Mouse (Mus musculus) heart, postnatal 10 days (tissue): ENCODE results near the gene Zfp664. TPM values are rescaled to one million over a fixed set of nuclear protein-coding genes. Genes with fewer than 3 reads are reported as not detected.

Source experiments
- DNase-seq, 2 experiments: peaks; one replicate each; pipeline ENCODE4 v3.0.0; 2021
- intact Hi-C: fragments of 180-260 bp; cut with DNase I; formaldehyde crosslinking; loops from one replicate; pipeline ENCODE4 v1.15.1; 2025
- total RNA-seq, 2 experiments: library from RNA; stranded (reverse); gene quantifications; 2 replicates each; pipeline ENCODE4 v1.2.3; 2021

Zfp664 gene
- total RNA-seq, 2 experiments from 2014 or later: 57.6 to 58.7 TPM

DNA sequence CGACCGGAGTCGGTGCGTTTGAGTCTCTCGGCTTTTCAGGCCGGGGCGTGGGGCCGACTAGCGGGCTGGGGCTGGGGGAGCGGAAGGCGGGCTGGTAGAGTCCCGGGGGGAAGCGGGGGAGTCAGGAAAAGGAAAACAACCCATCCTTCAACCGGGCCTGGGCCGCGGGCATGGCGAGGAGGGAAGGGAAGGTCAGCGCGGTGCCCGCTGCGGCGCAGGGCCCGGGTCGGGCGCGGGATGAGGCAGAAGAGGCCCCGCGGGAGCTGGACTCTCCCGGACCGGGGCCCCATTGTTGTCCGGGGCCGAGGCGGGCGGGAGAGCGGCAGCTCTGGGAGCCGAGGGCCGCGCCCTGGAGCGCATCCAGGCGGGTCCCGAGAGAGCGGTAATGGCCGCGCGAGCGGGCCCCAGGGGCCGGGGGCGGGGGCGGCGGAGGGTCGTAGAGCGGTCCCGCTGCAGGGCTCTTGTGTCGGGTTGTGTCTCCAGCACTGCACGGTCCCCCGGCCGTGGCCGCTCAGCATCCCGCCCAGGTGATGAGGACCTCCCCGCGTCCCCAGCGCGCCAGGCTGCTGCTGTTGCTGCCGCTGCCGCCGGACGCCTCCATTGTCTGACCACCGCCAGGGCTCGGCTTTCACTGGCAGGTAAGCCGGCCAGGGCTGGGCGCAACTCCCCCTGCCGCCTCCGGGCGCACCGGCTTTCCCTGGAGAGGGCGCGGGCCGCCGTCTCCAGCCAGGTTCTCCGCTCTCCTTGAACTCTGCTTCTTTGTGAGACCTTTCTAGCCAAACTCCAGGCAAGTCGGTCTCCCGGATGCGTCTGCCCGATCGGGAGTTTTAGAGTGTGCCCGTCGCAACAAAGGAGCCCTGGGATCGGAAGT, 615 bp downstream of the Zfp664 start:
- DNase-seq: peak; percentile 36 to 37
- intact Hi-C loops: no loop called here

DNA sequence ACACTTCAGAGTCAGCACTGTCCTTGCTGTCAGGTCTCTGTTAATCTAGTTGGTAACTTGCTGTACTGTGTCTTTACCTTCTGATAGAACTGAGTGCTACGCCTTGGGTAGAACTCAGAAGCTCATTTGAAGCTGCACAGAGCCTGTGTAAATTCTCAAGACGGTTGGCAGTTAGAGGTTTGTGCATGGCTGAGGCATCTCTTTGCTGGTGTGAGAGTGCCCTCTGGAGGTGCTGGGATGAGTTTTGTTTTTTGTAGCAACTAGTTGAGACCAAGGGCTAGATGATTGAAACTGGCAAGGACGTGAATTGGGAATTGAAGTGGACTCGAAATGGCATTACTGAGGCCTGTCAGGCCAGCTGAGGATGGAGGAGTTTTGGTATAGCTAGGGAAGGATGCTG, 6.5 kb downstream of the Zfp664 start:
- intact Hi-C loops: loop anchor here (2.0 to 5.0 kb wide), 3 partner anchors 92 to 437 kb away; no protein-coding TSS in a partner anchor
- peak; percentile 75 to 83 for DNase-seq

DNA sequence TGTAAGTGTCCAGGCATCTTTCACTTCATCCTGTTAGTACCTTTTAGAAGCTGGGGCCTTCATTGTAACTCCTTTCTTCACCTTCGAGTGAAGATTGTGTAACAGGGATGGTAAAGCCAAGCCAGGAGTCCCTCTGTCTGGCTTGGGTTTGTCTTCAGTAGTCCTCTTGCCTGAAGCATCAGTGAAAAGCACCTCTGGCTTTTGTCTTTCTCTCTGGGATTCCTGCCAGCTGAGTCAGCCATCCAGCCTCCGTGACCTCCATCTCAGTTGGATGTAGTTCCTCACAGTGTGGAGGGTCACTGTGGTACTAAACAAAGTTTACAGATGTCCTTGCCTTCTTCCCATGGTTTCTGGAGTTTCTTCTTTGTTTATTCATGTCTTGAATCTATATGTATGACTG, 9.5 kb downstream of the Zfp664 start:
- intact Hi-C loops: no loop called here
- peak; percentile 61 to 62 for DNase-seq

DNA sequence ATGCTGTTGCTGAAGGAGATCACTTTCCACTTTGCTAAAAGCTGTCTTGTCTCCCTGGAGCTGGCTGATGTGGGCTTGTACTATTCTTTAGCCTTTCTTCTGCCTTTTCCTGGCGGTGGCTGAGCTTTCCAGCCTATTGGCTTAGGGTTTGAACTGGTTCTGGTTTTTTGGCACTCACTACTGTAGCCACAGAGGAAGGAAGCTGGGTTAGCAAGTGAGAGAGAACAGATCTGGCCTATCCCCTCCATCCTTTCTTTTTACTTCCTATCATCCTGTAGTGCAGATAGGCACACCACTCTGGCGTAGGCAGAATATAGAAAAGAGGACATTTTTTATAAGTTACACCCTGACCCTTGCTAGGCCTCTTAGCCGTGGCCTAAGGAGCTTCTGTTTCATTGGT, 10.6 kb downstream of the Zfp664 start:
- peak in 1 of 2 experiments; percentile 12 for DNase-seq
- intact Hi-C loops: no loop called here

DNA sequence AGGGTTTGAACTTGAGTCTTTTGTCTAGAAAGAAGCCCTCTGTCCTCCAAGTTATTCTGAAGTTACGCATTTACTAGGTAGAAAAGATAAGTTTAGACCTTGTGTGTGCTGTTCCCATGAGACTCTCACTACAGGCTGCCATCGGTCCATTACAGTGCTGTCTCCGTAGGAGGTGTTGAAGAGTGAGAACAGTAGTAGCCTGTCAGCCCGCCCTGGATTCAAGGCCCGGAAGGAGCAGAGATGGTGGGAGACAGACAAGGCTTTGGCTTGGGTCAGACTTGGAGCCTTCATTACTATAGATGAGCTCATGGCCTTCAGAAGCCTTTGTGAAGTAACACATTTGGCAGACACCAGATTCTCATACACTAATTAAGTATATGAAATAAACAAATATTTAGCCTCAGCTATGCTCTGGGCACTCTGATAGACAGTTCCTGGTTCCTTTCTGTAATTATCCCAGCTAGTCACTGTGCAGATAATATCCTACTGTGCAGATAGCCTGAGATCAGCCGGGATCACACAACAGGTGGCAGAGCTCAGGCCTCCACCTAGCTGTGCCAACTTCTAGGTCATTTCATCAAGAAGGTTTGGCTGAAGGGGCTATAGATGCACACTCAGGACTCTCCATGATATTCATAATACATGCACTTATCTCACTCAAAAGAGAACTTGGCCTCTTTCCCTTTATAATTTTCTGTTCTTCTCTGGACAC, 11.6 kb downstream of the Zfp664 start:
- intact Hi-C loops: no loop called here
- DNase-seq: no peak

DNA sequence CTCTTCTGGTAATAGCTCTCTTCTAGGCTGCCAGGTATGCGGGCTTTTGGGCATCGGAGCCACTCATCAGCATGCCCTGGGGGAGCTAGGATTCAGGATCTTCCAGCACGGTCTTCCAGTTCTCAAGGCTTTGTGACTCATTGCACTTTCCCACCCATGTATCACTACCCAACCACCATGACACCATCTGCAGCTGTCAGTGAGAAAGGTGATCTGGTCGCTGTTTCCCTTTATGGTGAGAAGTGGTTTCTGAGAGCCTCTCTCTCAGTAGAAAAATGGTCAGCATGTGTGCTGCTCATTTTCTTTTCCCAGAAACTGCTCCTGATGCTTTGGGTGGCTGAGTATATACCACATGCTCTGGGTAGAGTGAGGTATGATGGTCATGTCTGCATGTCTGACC, 16.8 kb downstream of the Zfp664 start:
- no peak for DNase-seq
- intact Hi-C loops: no loop called here

DNA sequence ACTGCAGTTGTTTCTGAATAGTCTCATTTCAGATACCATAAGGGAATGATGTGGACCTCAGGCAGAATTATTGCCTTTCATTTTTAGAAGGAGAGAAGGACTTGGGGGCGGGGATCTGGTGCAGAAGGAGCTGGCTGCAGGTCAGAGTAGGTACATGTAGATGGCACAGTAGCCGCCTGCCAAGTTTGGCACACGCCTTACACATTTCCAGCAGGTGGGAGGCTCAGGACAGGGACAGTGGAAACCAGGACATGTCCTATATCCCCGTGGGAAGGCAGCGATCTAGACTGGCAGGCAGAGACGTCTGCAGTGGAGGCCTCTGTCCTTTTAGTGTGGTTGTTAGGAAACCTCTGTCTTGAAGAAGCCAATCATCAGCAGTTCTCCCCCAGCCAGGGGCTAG, 17.3 kb downstream of the Zfp664 start:
- intact Hi-C loops: no loop called here
- DNase-seq: no peak

DNA sequence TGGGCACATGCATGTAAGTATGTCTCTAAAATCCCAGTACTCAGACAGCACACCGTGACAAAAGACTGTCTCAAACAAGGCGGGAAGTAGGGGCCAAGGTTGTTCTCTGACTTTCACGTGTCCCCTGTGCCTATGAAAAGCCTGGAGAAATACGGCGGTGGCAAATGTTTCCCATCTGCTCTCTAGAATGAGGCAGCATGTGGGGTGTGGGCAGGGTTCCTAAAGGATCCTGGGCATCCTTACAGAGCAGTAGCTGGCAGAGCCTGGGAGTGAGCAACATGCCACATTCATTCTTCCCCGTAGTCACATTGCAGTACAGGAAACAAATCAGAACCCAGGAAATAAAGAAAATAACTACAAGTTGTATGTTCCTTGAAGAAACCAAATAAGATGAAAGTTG, 21.4 kb downstream of the Zfp664 start:
- DNase-seq: no peak
- intact Hi-C loops: no loop called here

DNA sequence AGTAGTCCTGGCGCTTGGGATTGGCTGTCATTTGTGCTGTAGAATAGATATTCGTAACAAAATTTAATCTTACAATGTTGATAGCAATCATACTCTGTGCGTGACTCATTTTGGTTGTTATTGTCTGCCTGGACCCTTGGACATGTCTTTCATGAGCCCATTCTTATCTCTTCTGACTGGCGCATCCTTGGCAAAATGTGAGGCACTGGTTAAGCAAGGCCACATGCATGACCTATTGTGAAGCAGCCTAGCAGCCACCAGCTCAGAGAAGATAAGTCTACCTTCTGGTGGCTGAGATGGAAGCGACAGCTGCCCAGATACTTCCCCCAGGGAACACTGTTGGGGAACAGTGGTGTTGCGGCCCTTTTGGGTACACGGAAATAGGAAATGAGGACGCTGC, 26.2 kb downstream of the Zfp664 start:
- no peak for DNase-seq
- intact Hi-C loops: no loop called here

DNA sequence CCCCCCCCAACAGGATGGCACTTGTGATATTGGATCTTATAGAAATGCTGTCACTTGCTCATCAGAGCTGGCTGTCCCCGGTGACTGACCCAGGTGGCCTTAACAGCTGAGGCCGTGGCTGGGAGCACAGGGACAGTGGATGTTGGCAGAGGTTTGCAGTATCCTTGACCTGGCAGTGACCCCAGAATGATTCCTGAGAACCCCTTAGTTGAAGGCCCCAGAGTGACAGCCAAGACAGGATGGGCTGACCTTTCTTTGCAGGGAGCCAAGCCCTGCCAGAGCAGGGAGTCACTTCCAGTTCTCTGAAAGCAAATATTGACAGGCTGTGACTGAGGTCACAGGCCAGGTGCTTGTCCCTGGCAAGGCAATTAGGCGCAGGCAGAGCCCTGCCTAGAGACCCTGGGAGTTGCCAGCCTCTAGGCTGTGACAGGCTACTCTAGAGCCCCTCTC, 29.5 kb downstream of the Zfp664 start:
- no peak for DNase-seq
- intact Hi-C loops: no loop called here

DNA sequence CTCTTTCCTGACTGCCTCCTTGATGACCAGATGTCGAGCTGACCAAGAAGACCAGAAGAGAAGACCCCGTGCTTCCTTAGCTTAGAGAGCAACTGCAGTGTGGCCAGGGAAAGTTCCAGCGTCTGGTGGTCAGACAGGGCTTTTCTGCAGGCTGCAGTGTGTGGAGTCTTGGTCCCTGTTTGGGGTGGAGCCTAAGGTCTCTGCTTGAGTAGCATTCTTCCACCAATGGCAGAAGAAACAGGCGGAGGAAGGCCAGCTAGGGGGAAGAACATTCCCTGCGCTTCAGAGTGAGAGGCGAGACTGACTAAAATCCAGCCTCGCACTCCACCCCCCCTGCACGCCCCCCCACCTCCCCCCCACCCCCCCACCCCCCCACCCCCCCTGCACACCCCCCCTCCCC, 33.6 kb downstream of the Zfp664 start:
- intact Hi-C loops: no loop called here
- no peak for DNase-seq

DNA sequence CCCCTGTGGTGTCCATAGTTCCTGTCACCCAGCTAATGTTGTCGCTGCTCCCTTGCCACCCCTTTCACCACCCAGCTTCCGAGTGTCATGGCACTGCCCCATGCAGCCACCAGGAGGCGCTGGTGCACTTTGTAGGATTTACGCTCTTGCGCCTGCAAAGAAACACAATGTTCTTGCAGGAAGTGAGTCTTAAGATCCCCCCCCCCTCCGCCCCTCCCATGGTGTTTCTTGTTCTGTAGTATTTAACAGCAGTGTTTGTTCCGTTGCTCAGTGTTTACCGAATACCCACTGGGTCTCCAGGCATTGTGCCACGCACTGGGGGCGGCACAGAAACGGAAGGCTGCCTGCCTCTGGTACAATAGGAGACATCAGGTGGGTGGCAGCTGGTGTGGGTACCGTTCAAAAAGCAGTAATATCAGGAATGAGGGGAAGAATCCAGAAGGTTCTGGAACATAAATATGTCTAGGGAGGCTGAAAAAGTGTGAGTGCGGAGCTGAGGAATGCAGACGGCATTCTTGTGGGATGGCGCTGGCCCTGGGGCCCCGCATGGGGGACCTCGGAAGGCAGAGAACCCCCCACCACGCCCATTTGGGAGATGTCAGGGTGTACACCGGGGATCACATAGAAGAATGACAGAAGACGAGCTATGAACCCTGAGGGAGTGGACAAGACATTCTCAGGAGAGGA, 37.6 kb downstream of the Zfp664 start:
- intact Hi-C loops: loop anchor here (1.0 to 5.0 kb wide), 3 partner anchors 292 to 467 kb away; no protein-coding TSS in a partner anchor
- DNase-seq: peak; percentile 88 to 94

DNA sequence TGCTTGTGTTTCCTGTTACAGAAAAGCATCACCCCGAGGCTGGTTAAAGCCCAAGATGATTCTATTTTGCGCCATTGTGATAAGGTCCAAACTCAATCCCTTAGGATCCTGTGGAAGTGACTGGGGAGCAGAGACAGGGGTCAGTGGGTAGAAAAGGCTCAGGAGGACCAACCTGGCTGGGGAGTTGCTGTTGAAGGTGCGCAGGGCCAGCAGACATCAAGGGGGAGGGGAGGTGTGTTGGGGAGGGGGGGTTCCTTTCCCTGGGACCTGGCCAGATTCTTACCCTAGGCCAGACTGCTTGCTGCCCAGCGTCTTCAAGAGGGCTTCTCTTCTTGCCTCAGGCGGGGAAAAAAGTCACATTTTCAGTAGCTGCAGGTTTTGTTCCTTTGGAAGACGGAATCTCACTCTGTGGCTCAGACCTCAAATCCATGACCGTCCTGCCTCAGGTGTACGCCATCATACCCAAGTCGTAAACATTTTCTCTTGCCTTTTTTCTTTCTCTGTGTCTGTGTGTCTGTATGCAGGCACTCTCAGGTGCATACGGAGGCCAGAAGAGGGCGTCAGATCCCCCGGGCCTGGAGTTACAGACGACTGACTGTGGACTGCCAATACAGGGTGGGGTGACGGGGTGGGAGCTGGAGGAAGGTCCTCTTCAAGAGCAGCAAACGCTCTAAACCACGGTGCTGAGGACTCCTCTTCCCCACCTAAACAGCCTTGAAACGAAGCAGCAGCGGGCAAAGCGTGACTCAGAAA, 38.4 kb downstream of the Zfp664 start:
- DNase-seq: no peak
- intact Hi-C loops: loop anchor here (1.0 to 5.0 kb wide), 3 partner anchors 291 to 466 kb away; no protein-coding TSS in a partner anchor

DNA sequence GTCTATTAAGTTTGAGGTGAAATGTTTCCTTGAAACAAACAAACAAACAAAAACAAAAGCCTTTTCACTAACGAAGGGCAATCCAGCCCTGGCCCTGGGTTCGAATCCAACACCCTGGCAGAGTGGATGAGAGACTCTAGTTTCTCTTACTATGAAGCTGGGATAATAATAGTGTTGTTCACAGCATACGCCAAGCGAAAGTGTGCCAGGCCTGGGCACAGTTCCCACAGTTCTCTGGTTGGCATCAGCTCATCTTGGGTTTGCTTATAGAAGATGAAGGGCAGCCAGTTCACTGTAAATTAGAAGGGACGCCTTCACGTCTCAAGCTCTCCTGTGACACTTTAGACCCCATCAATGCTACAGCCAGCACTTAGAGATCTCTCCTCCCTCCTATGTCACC, 39.2 kb downstream of the Zfp664 start:
- DNase-seq: peak; percentile 68 to 76
- intact Hi-C loops: loop anchor here (5.0 kb wide), 2 partner anchors 291 to 466 kb away; no protein-coding TSS in a partner anchor

DNA sequence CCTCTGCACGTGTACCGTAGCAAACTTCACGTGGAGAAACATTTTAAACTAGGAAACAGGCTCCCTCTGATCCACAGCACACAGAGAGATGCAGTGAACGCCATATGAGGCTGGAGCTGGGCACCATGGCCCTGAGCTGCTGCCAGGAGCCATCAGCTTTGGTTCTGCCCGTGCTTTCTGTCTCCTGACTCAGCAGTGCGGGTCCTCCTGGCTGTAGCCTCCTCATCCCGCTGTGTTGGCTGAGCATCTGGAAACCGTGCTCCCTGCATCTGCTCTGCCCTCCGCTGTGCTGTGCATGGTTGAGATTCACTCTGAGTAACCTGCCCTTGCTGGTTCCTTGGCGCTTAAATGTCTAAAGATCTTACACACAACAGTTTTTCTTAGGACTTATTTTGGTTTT, 39.7 kb downstream of the Zfp664 start:
- intact Hi-C loops: loop anchor here (5.0 kb wide), 2 partner anchors 290 to 465 kb away; no protein-coding TSS in a partner anchor
- no peak for DNase-seq

DNA sequence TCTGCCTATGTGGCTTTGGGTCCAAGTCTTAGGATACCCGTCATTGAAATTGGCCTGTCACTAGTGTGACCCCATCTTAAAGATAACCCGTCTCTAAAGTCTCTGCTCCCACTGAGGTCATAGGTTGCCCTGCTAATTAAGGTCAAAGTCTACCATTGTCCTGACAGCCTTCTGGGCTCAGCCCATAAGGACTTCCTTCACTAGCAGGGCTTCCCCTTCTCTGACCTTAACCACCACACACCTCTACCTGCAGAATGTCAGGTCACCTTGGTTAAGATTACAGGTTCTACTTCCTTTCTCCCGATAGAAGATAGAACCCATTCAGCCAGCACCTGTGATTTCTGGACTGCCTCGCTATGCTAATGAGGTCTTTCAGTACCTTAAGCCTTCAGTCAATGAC, 41.4 kb downstream of the Zfp664 start:
- intact Hi-C loops: loop anchor here (5.0 kb wide), 2 partner anchors 288 to 463 kb away; no protein-coding TSS in a partner anchor
- no peak for DNase-seq

DNA sequence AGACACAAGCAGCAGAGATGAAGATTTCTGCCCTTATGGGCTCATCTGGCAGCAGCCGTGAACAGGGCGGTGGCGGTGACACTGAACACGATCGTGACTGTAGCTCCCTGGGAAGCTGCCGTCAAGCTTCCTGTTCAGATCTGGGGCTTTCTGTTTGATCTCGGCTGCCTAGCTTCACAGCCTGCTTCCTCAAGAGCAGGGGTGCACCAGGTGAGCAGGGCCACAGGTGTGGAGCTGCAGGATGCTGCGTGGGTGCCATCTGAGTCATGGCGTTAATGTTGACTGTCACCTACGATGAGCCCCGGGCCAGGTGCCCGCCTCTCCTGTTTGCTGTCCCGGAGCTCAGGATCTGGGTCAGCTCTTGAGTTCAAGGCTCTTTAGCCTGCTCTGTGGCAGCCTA, 44.4 kb downstream of the Zfp664 start:
- intact Hi-C loops: no loop called here
- DNase-seq: no peak

DNA sequence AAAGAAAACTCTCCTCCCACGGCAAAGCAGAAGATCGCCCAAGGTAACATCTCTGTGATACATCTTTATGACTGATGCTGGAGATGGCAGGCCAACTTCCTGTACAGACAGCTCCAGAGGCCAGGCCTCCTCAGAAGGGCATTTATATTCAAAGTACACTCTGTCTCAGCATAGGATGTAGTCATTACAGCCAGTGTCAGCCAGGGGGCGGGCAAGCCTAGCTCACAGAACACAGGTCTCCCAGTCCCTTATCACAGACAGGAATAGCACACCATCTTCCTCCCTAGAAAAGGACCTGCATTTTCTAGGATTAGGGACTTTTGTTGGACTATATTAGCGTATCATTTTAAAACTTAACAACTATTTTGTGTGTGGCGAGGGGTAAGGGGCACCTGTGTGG, 46.4 kb downstream of the Zfp664 start:
- intact Hi-C loops: loop anchor here (2.0 kb wide), 3 partner anchors 106 to 362 kb away; no protein-coding TSS in a partner anchor
- DNase-seq: peak; percentile 90 to 93

DNA sequence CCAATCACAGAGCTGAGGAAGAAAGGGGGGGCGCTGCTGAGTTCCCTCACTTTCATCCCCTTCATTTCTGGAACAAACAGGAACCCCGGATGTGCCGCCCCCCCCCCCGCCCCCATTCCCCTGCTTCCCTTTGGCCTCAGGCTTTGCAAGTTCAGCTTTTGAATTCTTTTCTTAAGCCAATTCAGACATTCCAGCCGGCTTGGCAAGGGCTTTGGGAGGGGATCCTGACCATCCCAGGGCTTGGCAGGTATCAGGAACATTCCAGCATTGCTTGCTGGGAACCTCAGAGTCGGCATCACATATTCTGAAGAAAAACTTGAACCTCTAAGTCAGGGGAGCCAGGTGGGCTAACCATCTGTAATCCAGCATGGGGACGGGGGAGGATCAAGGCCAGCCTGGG, 49.8 kb downstream of the Zfp664 start:
- intact Hi-C loops: no loop called here
- DNase-seq: no peak
